Mouse (Mus musculus): ENCODE data around the gene Banf1. TPM values are rescaled to one million over a fixed set of nuclear protein-coding genes. Genes with fewer than 3 reads are reported as not detected.

Gene Banf1
- polyA plus RNA-seq (2014; fragmentation: Illumina TruSeq; extraction: RNeasy Lipid Tissue Mini Kit (QIAGEN cat#74804); ENCODE audit: low read depth, low replicate concordance), result 122 TPM

DNA sequence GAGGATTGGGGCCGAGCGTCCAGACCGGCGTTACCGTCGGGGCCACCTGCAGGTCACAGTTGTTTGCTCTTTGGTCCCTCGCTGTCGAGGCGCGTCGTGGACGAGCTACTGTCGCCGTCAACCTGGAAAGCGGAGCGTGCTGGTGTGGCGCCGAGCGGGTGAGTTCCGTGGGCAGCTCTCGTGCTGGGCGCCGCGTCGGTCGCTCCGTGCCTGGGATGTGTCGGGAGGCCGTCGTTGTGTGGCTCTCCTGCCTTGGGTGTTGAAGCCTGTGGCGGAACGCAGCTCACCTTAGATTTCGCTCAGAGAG is at the start of gene Banf1:
TSS of gene Banf1 (minus strand) at position 116 of the 307 bp plus-strand sequence.

GRCm38 (mm10) chr19:5402293-5402692 is 35.3 kb upstream of the Banf1 start, which contains the start of gene Tsga10ip:
Gene Tsga10ip (minus strand): TSS chr19:5402526.

DNA sequence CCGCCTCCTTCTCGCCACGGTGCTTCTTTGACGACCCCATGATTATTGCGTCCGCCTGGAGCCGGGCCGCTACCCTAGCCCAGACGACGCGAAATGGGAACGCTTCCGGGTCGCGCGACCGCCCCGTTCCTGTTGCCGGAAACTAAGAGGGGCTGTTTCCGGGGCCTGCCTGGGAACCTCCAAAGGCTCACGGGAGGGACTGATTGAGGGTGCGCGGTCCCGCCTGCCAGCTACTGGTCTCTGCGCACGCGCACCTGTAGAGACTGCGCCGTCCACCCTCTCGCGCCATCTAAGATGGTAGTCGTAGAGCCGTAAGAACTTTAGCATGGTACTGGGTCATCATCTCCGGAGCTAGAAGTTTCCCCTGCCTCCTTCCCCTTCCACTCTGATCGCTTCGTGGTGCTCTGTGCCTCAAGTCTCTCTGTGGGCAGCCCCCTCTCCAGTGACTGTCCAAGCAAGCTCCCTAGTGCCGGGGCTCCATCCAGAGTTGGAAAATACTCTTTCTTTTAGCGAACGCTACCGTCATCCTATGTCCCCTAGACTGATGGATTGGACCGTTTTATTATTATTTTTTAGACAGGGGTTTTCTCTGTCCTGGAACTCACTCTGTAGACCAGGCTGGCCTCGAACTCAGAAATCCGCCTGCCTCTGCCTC is 21.7 kb upstream of the Banf1 start, which contains the start of gene Sart1:
TSS of gene Sart1 (minus strand) at position 116 of the 655 bp plus-strand sequence.

GRCm38 (mm10) chr19:5366175-5367052 is 554 bp downstream of the Banf1 start, which contains the start of gene Eif1ad:
Gene Eif1ad (plus strand): TSS chr19:5366741.

DNA sequence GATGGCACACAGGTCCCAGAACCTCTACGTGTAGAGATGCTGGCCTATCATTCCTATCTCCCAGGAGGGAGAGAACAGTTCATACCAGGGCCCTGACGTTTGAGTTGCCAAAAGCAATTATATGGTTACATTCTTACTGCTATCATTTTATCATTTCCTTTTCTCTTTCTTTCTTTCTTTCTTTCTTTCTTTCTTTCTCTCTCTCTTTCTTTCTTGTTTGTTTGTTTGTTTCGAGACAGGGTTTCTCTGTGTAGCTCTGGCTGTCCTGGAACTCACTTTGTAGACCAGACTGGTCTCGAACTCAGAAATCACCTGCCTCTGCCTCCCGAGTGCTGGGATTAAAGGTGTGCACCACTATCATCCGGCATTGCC is 17.5 kb downstream of the Banf1 start, which contains the start of gene Cst6:
TSS of gene Cst6 (minus strand) at position 73 of the 372 bp plus-strand sequence.

GRCm38 (mm10) chr19:5335441-5335840 is 31.5 kb downstream of the Banf1 start, which contains the start of gene Catsper1:
Gene Catsper1 (plus strand): TSS chr19:5335741.

Other genes with a start within 250 kb of the Banf1 start
- gene Klc2, start 248.6 kb downstream of the Banf1 start, polyA plus RNA-seq (2014; fragmentation: Illumina TruSeq; extraction: RNeasy Lipid Tissue Mini Kit (QIAGEN cat#74804); ENCODE audit: low read depth, low replicate concordance), result 41.4 TPM
- gene Pacs1, start 94.0 kb downstream of the Banf1 start, polyA plus RNA-seq (2014; fragmentation: Illumina TruSeq; extraction: RNeasy Lipid Tissue Mini Kit (QIAGEN cat#74804); ENCODE audit: low read depth, low replicate concordance), result 19.3 TPM
- gene Sf3b2, start 71.7 kb downstream of the Banf1 start, polyA plus RNA-seq (2014; fragmentation: Illumina TruSeq; extraction: RNeasy Lipid Tissue Mini Kit (QIAGEN cat#74804); ENCODE audit: low read depth, low replicate concordance), result 111 TPM
- 16.3 TPM for gene Gal3st3, start 68.8 kb downstream of the Banf1 start, polyA plus RNA-seq (2014; fragmentation: Illumina TruSeq; extraction: RNeasy Lipid Tissue Mini Kit (QIAGEN cat#74804); ENCODE audit: low read depth, low replicate concordance)
- gene Catsper1, start 31.4 kb downstream of the Banf1 start, polyA plus RNA-seq (2014; fragmentation: Illumina TruSeq; extraction: RNeasy Lipid Tissue Mini Kit (QIAGEN cat#74804); ENCODE audit: low read depth, low replicate concordance), result not detected
- 5.7 TPM for gene Cst6, start 17.6 kb downstream of the Banf1 start, polyA plus RNA-seq (2014; fragmentation: Illumina TruSeq; extraction: RNeasy Lipid Tissue Mini Kit (QIAGEN cat#74804); ENCODE audit: low read depth, low replicate concordance)
- 23.0 TPM for gene Eif1ad, start 427 bp downstream of the Banf1 start, polyA plus RNA-seq (2014; fragmentation: Illumina TruSeq; extraction: RNeasy Lipid Tissue Mini Kit (QIAGEN cat#74804); ENCODE audit: low read depth, low replicate concordance)
- 43.7 TPM for gene Sart1, start 21.5 kb upstream of the Banf1 start, polyA plus RNA-seq (2014; fragmentation: Illumina TruSeq; extraction: RNeasy Lipid Tissue Mini Kit (QIAGEN cat#74804); ENCODE audit: low read depth, low replicate concordance)
- not detected for gene Tsga10ip, start 35.4 kb upstream of the Banf1 start, polyA plus RNA-seq (2014; fragmentation: Illumina TruSeq; extraction: RNeasy Lipid Tissue Mini Kit (QIAGEN cat#74804); ENCODE audit: low read depth, low replicate concordance)
- gene Drap1, start 57.8 kb upstream of the Banf1 start, polyA plus RNA-seq (2014; fragmentation: Illumina TruSeq; extraction: RNeasy Lipid Tissue Mini Kit (QIAGEN cat#74804); ENCODE audit: low read depth, low replicate concordance), result 391 TPM
- gene AI837181, start 58.0 kb upstream of the Banf1 start, polyA plus RNA-seq (2014; fragmentation: Illumina TruSeq; extraction: RNeasy Lipid Tissue Mini Kit (QIAGEN cat#74804); ENCODE audit: low read depth, low replicate concordance), result 33.9 TPM
- gene Fosl1, start 80.4 kb upstream of the Banf1 start, polyA plus RNA-seq (2014; fragmentation: Illumina TruSeq; extraction: RNeasy Lipid Tissue Mini Kit (QIAGEN cat#74804); ENCODE audit: low read depth, low replicate concordance), result not detected
- 6.9 TPM for gene Ccdc85b, start 90.7 kb upstream of the Banf1 start, polyA plus RNA-seq (2014; fragmentation: Illumina TruSeq; extraction: RNeasy Lipid Tissue Mini Kit (QIAGEN cat#74804); ENCODE audit: low read depth, low replicate concordance)
- 44.4 TPM for gene Fibp, start 93.4 kb upstream of the Banf1 start, polyA plus RNA-seq (2014; fragmentation: Illumina TruSeq; extraction: RNeasy Lipid Tissue Mini Kit (QIAGEN cat#74804); ENCODE audit: low read depth, low replicate concordance)
- gene Ctsw, start 101.3 kb upstream of the Banf1 start, polyA plus RNA-seq (2014; fragmentation: Illumina TruSeq; extraction: RNeasy Lipid Tissue Mini Kit (QIAGEN cat#74804); ENCODE audit: low read depth, low replicate concordance), result not detected
- 14.6 TPM for gene Efemp2, start 106.8 kb upstream of the Banf1 start, polyA plus RNA-seq (2014; fragmentation: Illumina TruSeq; extraction: RNeasy Lipid Tissue Mini Kit (QIAGEN cat#74804); ENCODE audit: low read depth, low replicate concordance)
- gene Mus81, start 121.2 kb upstream of the Banf1 start, polyA plus RNA-seq (2014; fragmentation: Illumina TruSeq; extraction: RNeasy Lipid Tissue Mini Kit (QIAGEN cat#74804); ENCODE audit: low read depth, low replicate concordance), result 33.4 TPM
- gene Cfl1, start 123.3 kb upstream of the Banf1 start, polyA plus RNA-seq (2014; fragmentation: Illumina TruSeq; extraction: RNeasy Lipid Tissue Mini Kit (QIAGEN cat#74804); ENCODE audit: low read depth, low replicate concordance), result 173 TPM
- gene 1700020D05Rik, start 136.6 kb upstream of the Banf1 start, polyA plus RNA-seq (2014; fragmentation: Illumina TruSeq; extraction: RNeasy Lipid Tissue Mini Kit (QIAGEN cat#74804); ENCODE audit: low read depth, low replicate concordance), result 1.8 TPM
- gene Snx32, start 143.4 kb upstream of the Banf1 start, polyA plus RNA-seq (2014; fragmentation: Illumina TruSeq; extraction: RNeasy Lipid Tissue Mini Kit (QIAGEN cat#74804); ENCODE audit: low read depth, low replicate concordance), result 10.1 TPM
- not detected for gene Ovol1, start 193.5 kb upstream of the Banf1 start, polyA plus RNA-seq (2014; fragmentation: Illumina TruSeq; extraction: RNeasy Lipid Tissue Mini Kit (QIAGEN cat#74804); ENCODE audit: low read depth, low replicate concordance)
- gene Ap5b1, start 200.9 kb upstream of the Banf1 start, polyA plus RNA-seq (2014; fragmentation: Illumina TruSeq; extraction: RNeasy Lipid Tissue Mini Kit (QIAGEN cat#74804); ENCODE audit: low read depth, low replicate concordance), result 1.9 TPM
- 28.9 TPM for gene Rnaseh2c, start 234.7 kb upstream of the Banf1 start, polyA plus RNA-seq (2014; fragmentation: Illumina TruSeq; extraction: RNeasy Lipid Tissue Mini Kit (QIAGEN cat#74804); ENCODE audit: low read depth, low replicate concordance)
- 30.9 TPM for gene Kat5, start 243.1 kb upstream of the Banf1 start, polyA plus RNA-seq (2014; fragmentation: Illumina TruSeq; extraction: RNeasy Lipid Tissue Mini Kit (QIAGEN cat#74804); ENCODE audit: low read depth, low replicate concordance)